Mouse (Mus musculus) intestine, postnatal 0 days (tissue): Measurements from ENCODE around the gene Nat8l. TPM values are rescaled to one million over a fixed set of nuclear protein-coding genes. Genes with fewer than 3 reads are reported as not detected.

Experiments
- ATAC-seq: fragments of 200-750 bp; cut with Nextera tagmentation; 2 replicates; pipeline ENCODE4 v1.8.0; 2017; ENCODE audit warnings: mild to moderate bottlenecking, moderate TSS enrichment, moderate library complexity
- H3K27ac ChIP-seq: fragments of 300-500 bp; sonication (generic); 2 replicates; pipeline ENCODE4 v1.5.1; 2014; ENCODE audit warnings: mild to moderate bottlenecking, low read depth, low read length, moderate library complexity
- H3K27me3 ChIP-seq: fragments of 300-500 bp; sonication (generic); replicated peaks from 2 replicates; pipeline ENCODE4 v1.6.1; 2014; ENCODE audit warnings: low read length, mixed read lengths; ENCODE audit not compliant: control insufficient read depth, insufficient read depth
- H3K36me3 ChIP-seq: fragments of 300-500 bp; sonication (generic); 2 replicates; pipeline ENCODE4 v1.6.1; 2014; ENCODE audit warnings: mild to moderate bottlenecking, moderate library complexity; ENCODE audit not compliant: control insufficient read depth, insufficient read depth
- H3K4me1 ChIP-seq: fragments of 300-500 bp; sonication (generic); replicated peaks from 2 replicates; pipeline ENCODE4 v1.6.1; 2014; ENCODE audit warnings: antibody characterized with exemption, low read length, mixed read lengths; ENCODE audit not compliant: control insufficient read depth, insufficient read depth
- H3K4me2 ChIP-seq: fragments of 300-500 bp; sonication (generic); replicated peaks from 2 replicates; pipeline ENCODE4 v1.6.1; 2014; ENCODE audit warnings: low read depth, mild to moderate bottlenecking, moderate library complexity
- H3K4me3 ChIP-seq: fragments of 300-500 bp; sonication (generic); 2 replicates; pipeline ENCODE4 v1.5.1; 2014; ENCODE audit warnings: low read depth, low read length
- H3K9ac ChIP-seq: fragments of 300-500 bp; sonication (generic); 2 replicates; pipeline ENCODE4 v1.6.1; 2014; ENCODE audit warnings: mild to moderate bottlenecking, low read depth, low read length
- H3K9me3 ChIP-seq: fragments of 300-500 bp; sonication (generic); 2 replicates; pipeline ENCODE4 v1.6.1; 2016; ENCODE audit warnings: mixed run types; ENCODE audit not compliant: control insufficient read depth
- CTCF ChIP-seq: sonication (generic); IDR thresholded peaks from 2 replicates; pipeline ENCODE4 v1.5.1; 2016; ENCODE audit warnings: low read depth, mild to moderate bottlenecking, control low read depth, antibody characterized with exemption, moderate library complexity
- WGBS: fragments of 180-500 bp; shearing (Covaris S2); extraction: QIAGEN DNeasy Blood & Tissue Kit; methylation state at CpG from one replicate; pipeline ENCODE4 v1.1.7; 2014; 5-methylcytosine and 5-hydroxymethylcytosine counted together
- polyA plus RNA-seq: library from polyadenylated mRNA; unstranded; fragments of >200 nt; fragmentation: Nextera tagmentation; extraction: Ambion mirVana; gene quantifications from 2 replicates; pipeline ENCODE4 v1.2.1, GENCODE M21; 2015

Nat8l gene
- polyA plus RNA-seq, 1 experiment from 2014 or later: 0.10 TPM

DNA sequence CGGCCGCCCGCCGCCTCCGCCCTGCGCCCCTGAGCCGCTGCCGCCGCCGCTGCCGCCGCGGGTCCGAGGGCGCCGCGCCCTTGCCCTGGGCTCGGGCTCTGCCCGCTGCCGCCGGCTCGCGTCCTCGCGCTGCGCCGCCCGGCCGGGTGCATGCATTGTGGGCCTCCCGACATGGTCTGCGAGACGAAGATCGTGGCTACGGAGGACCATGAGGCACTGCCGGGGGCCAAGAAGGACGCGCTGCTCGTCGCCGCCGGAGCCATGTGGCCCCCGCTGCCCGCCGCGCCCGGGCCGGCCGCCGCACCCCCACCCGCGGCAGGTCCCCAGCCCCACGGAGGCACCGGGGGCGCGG, 886 bp downstream of the Nat8l start:
- H3K36me3 ChIP-seq: no peaks in the 10 kb centered on the region
- peak overlapping the region; percentile 96 for H3K4me2 ChIP-seq
- H3K27me3 ChIP-seq: peaks cover 56% of the 10 kb centered on the region
- H3K9ac ChIP-seq: peak overlapping the region; percentile 8; the same call in 1 of the 2 replicates
- peak overlapping the region; percentile 56 for H3K4me3 ChIP-seq
- no peak for TF ChIP-seq CTCF
- no peak for ATAC-seq
- no peak overlapping the region for H3K27ac ChIP-seq
- under 1% methylated on average over 46 of the region's 55 CpGs for WGBS
- no peaks in the 10 kb centered on the region for H3K9me3 ChIP-seq
- no peaks in the 10 kb centered on the region for H3K4me1 ChIP-seq

DNA sequence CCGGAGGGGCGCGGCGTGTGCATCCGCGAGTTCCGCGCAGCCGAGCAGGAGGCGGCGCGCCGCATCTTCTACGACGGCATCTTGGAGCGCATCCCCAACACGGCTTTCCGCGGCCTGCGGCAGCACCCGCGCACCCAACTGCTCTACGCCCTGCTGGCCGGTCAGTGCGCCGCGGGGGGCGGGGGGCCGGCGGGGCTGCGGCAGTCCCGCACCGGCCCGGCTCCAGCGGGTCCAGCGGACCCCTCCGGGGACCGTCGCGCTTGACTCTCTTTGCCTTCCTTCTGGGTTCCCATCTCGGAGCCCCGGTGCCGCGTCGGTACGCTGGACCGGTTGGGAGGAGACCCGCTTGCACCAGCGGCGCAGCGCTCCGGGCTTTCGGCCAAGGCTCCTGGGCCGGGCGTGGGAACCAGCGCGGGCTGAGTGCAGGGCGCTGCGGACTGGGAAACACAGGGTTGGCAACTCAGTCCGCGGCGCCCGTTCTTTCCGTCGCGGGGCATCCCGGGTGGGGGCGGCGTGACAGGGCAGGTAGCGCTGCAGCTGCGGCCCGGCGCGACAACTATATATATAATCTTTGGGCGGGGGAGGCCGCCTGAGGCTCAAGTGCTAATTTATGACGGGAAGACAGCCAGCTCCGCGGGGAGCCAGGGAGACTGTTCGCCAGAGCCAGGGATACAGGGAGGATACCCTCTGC, 1.4 kb downstream of the Nat8l start:
- no peaks in the 10 kb centered on the region for H3K9me3 ChIP-seq
- no peak overlapping the region for H3K27ac ChIP-seq
- no peak for ATAC-seq
- under 1% methylated on average over 79 of the region's 80 CpGs for WGBS
- H3K9ac ChIP-seq: peak overlapping the region; percentile 8; the same call in 1 of the 2 replicates
- H3K4me2 ChIP-seq: peak overlapping the region; percentile 96
- no peak for TF ChIP-seq CTCF
- no peaks in the 10 kb centered on the region for H3K36me3 ChIP-seq
- no peaks in the 10 kb centered on the region for H3K4me1 ChIP-seq
- H3K27me3 ChIP-seq: peaks cover 56% of the 10 kb centered on the region
- peak overlapping the region; percentile 56 for H3K4me3 ChIP-seq

- Histone ChIP-seq H3K4me3 (no peak overlapping the region), H3K9ac (no peak overlapping the region), H3K9me3 (no peaks in the 10 kb centered on the region), H3K27me3 (peaks cover 56% of the 10 kb centered on the region), H3K4me2 (no peak overlapping the region), H3K36me3 (no peaks in the 10 kb centered on the region), H3K27ac (no peak overlapping the region), H3K4me1 (no peaks in the 10 kb centered on the region)
- ATAC-seq: no peak
- WGBS: 78% methylated on average over 20 of the region's 20 CpGs
- TF ChIP-seq CTCF: no peak
These were observed 2.2 kb downstream of the Nat8l start for GRCm38 (mm10) chr5:33997829-33998504.

DNA sequence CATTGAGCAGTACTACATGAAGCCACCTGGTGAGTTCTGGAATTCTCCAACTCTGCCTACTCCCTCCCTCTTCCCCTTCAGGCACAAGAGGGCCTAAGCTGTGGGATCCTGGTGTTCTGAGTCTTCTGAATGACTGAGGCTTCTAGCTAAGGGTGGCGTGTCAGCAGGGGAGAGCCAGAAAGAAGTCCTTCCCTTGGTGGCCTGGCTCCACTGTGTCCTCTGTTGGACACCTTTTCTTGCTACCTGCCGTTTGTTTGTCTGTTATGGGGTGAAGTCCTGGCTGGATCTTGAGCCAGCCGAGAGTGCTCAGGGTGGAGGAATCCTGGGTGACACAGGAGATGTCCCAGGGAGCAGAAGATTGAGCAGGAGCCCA, 2.7 kb downstream of the Nat8l start:
- TF ChIP-seq CTCF: no peak
- H3K27me3 ChIP-seq: peaks cover 56% of the 10 kb centered on the region
- 89% methylated on average over 3 of the region's 3 CpGs for WGBS
- no peaks in the 10 kb centered on the region for H3K9me3 ChIP-seq
- ATAC-seq: no peak
- H3K36me3 ChIP-seq: no peaks in the 10 kb centered on the region
- H3K9ac ChIP-seq: no peak overlapping the region
- H3K4me1 ChIP-seq: no peaks in the 10 kb centered on the region
- H3K27ac ChIP-seq: no peak overlapping the region
- no peak overlapping the region for H3K4me3 ChIP-seq
- H3K4me2 ChIP-seq: no peak overlapping the region

DNA sequence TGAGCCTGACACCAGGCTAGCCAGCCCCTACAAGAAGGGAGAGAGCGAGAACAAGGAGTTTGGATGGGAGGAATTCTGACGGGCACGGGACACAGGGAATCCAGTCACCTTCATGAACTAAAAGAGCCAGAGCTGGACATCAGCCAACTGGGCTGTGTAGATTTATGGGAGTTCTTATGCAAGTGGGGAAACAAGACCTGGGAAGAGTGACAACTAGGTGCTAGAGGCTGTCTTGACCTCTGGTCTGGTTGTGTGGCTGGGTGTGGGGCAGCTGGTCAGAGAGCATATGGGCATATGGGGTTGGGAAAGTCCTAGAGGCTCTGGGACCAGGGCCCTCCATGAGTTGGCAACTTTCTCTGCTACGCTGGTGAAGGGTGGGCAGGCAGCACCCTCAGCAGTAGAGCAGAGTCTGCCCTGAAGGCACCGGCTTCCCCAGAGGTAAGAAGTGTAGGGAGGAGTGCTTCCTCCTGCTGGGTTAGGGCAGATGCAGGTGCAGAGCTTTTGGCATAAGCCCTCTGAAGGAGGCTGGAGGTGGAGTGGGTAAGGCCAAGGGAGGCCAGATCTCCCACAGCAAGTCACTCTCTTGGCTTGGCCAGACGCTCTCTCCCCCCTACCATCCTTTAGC, 3.8 kb downstream of the Nat8l start:
- WGBS: 80% methylated on average over 6 of the region's 6 CpGs
- TF ChIP-seq CTCF: no peak
- no peak overlapping the region for H3K27ac ChIP-seq

DNA sequence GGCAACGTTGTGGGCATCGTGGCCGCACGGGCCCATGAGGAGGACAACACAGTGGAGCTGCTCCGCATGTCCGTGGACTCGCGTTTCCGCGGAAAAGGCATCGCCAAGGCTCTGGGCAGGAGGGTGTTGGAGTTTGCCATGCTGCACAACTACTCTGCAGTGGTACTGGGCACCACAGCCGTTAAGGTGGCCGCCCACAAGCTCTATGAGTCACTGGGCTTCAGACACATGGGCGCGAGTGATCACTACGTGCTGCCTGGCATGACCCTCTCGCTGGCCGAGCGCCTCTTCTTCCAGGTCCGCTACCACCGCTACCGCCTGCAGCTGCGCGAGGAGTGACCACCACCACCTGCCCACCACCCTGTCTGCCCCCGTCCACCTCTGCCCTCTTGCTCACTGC, 5.0 kb downstream of the Nat8l start:
- Histone ChIP-seq H3K4me1 (no peaks in the 10 kb centered on the region), H3K4me2 (no peak overlapping the region), H3K27ac (no peak overlapping the region), H3K9ac (no peak overlapping the region), H3K9me3 (no peaks in the 10 kb centered on the region), H3K4me3 (no peak overlapping the region), H3K27me3 (peaks cover 38% of the 10 kb centered on the region), H3K36me3 (no peaks in the 10 kb centered on the region)
- ATAC-seq: no peak
- 97% methylated on average over 25 of the region's 25 CpGs for WGBS
- TF ChIP-seq CTCF: no peak

More for the DNA sequence above, 3.8 kb downstream of the Nat8l start:
- Histone ChIP-seq H3K9ac (no peak overlapping the region), H3K4me3 (no peak overlapping the region), H3K4me2 (no peak overlapping the region), H3K4me1 (no peaks in the 10 kb centered on the region), H3K36me3 (no peaks in the 10 kb centered on the region), H3K27me3 (peaks cover 50% of the 10 kb centered on the region), H3K9me3 (no peaks in the 10 kb centered on the region)
- no peak for ATAC-seq
